23 mouse cellular contexts compared by ENCODE assay signal in genomic region chr1:39496995-39497394, GRCm38 (mm10).
"Had no signal": no experiment of that assay in that cellular context is flagged by ENCODE, and none has a peak within 500 bp of the region (broad histone marks: within the 10 kb centered on the region; RNA-seq: fewer than 3 reads in every experiment).

No protein-coding gene starts in this region.

- H3K4me1 ChIP-seq: limb, embryonic 12.5 days; limb, embryonic 15.5 days; liver, embryonic 12.5 days; midbrain, embryonic 10.5 days; midbrain, embryonic 13.5 days; neural tube, embryonic 13.5 days had no signal

- H3K27me3 ChIP-seq: limb, embryonic 12.5 days; limb, embryonic 15.5 days; midbrain, embryonic 13.5 days; neural tube, embryonic 13.5 days had no signal

- H3K9me3 ChIP-seq: limb, embryonic 15.5 days; liver, embryonic 12.5 days had no signal

- H3K4me3 ChIP-seq: left cerebral cortex, adult 2 months; limb, embryonic 12.5 days; limb, embryonic 15.5 days; liver, embryonic 12.5 days; megakaryocyte, embryonic 14.5 days; midbrain, embryonic 10.5 days; midbrain, embryonic 13.5 days; myocyte; neural tube, embryonic 13.5 days had no signal

- H3K27ac ChIP-seq: kidney, postnatal 0 days; left cerebral cortex, adult 2 months; limb, embryonic 12.5 days; limb, embryonic 15.5 days; liver, embryonic 12.5 days; midbrain, embryonic 10.5 days; midbrain, embryonic 13.5 days; neural tube, embryonic 13.5 days had no signal

- H3K9ac ChIP-seq: limb, embryonic 12.5 days; limb, embryonic 15.5 days; liver, embryonic 12.5 days; midbrain, embryonic 13.5 days; neural tube, embryonic 13.5 days had no signal

- DNase-seq: kidney, adult 2 months; kidney, postnatal 36 days; layer of hippocampus, postnatal 36 days; left cerebral cortex, postnatal 4 days; lung, adult 2 months; lung, postnatal 36 days; retina, postnatal 1 day; right cerebral cortex, postnatal 25 days; spleen, adult 18-20 months; thymus, adult 2 months; thymus, postnatal 14 days; thymus, postnatal 4 days had no signal

- H3K36me3 ChIP-seq: limb, embryonic 12.5 days; limb, embryonic 15.5 days; liver, embryonic 12.5 days; midbrain, embryonic 10.5 days; neural tube, embryonic 13.5 days had no signal

- ATAC-seq: liver, embryonic 12.5 days; midbrain, embryonic 13.5 days; midbrain, embryonic 16.5 days had no signal

- H3K4me2 ChIP-seq: limb, embryonic 12.5 days; limb, embryonic 15.5 days; liver, embryonic 12.5 days; midbrain, embryonic 13.5 days; neural tube, embryonic 13.5 days had no signal
